Mouse (Mus musculus) brown adipose tissue, adult 24 weeks (tissue): ENCODE results near the gene Defb29. TPM values are rescaled to one million over a fixed set of nuclear protein-coding genes. Genes with fewer than 3 reads are reported as not detected.

Experiments
- H3K27ac ChIP-seq: fragments of 200-500 bp; replicated peaks from 2 replicates; pipeline ENCODE4 v1.5.1; 2012; ENCODE audit warnings: low read depth, mild to moderate bottlenecking, low read length
- H3K4me1 ChIP-seq: fragments of 200-500 bp; 2 replicates; pipeline ENCODE4 v1.6.1; 2012; ENCODE audit warnings: low read length, mixed read lengths; ENCODE audit not compliant: control insufficient read depth, insufficient read depth, insufficient read length
- H3K4me3 ChIP-seq: fragments of 200-500 bp; 2 replicates; pipeline ENCODE4 v1.5.1; 2012; ENCODE audit warnings: low read depth, mild to moderate bottlenecking, low read length, moderate library complexity; ENCODE audit not compliant: insufficient read depth
- polyA plus RNA-seq: library from polyadenylated mRNA; stranded (reverse); fragments of >200 nt; gene quantifications from 2 replicates; pipeline ENCODE4 v1.2.4, GENCODE M21; 2012; ENCODE audit not compliant: missing spikeins, insufficient read depth, insufficient read length

Defb29 gene
- polyA plus RNA-seq, result not detected in 2 replicates

GRCm38 (mm10) chr2:152539944-152540710, at the start of gene Defb29:
Defb29 (minus strand) TSS chr2:152540098.
- no peak within 1 kb of the TSS for H3K4me3 ChIP-seq
- no peak within 1 kb of the TSS for H3K27ac ChIP-seq
- no peaks in the 10 kb centered on the region for H3K4me1 ChIP-seq

- no peaks in the 10 kb centered on the region for H3K4me1 ChIP-seq
- H3K4me3 ChIP-seq, result no peak overlapping the region
- H3K27ac ChIP-seq, result no peak overlapping the region
These were observed 49.1 kb upstream of the Defb29 start for GRCm38 (mm10) chr2:152589021-152589420.

- H3K4me3 ChIP-seq, result no peak overlapping the region
- no peak overlapping the region for H3K27ac ChIP-seq
- H3K4me1 ChIP-seq, result no peaks in the 10 kb centered on the region
These were observed 48.6 kb upstream of the Defb29 start for GRCm38 (mm10) chr2:152588450-152588849.

GRCm38 (mm10) chr2:152586926-152587560, 47.1 kb upstream of the Defb29 start:
- no peak overlapping the region for H3K27ac ChIP-seq
- H3K4me1 ChIP-seq, result no peaks in the 10 kb centered on the region
- no peak overlapping the region for H3K4me3 ChIP-seq

GRCm38 (mm10) chr2:152580612-152581011, 40.7 kb upstream of the Defb29 start:
- H3K4me1 ChIP-seq, result no peaks in the 10 kb centered on the region
- H3K27ac ChIP-seq, result no peak overlapping the region
- no peak overlapping the region for H3K4me3 ChIP-seq

- no peak within 1 kb of the TSS for H3K4me3 ChIP-seq
- no peaks in the 10 kb centered on the region for H3K4me1 ChIP-seq
- no peak within 1 kb of the TSS for H3K27ac ChIP-seq
These were observed 40.2 kb upstream of the Defb29 start, which contains the start of gene Defb19 for GRCm38 (mm10) chr2:152580107-152580506. Defb19 (minus strand) TSS chr2:152580312.

- H3K27ac ChIP-seq, result no peak overlapping the region
- H3K4me3 ChIP-seq, result no peak overlapping the region
- no peaks in the 10 kb centered on the region for H3K4me1 ChIP-seq
These were observed 33.6 kb upstream of the Defb29 start for GRCm38 (mm10) chr2:152573484-152573883.

- Histone ChIP-seq H3K4me1 (no peaks in the 10 kb centered on the region), H3K4me3 (no peak within 1 kb of the TSS)
These were observed 32.4 kb upstream of the Defb29 start, which contains the start of gene Defb21 for GRCm38 (mm10) chr2:152572114-152572794. Defb21 (plus strand) TSS chr2:152572744.

GRCm38 (mm10) chr2:152570313-152570712, 30.4 kb upstream of the Defb29 start:
- H3K4me1 ChIP-seq, result no peaks in the 10 kb centered on the region
- H3K4me3 ChIP-seq, result no peak overlapping the region
- no peak overlapping the region for H3K27ac ChIP-seq

More at GRCm38 (mm10) chr2:152572114-152572794, 32.4 kb upstream of the Defb29 start, which contains the start of gene Defb21:
- no peak within 1 kb of the TSS for H3K27ac ChIP-seq

- Histone ChIP-seq H3K4me1 (no peaks in the 10 kb centered on the region), H3K27ac (no peak overlapping the region), H3K4me3 (no peak overlapping the region)
These were observed 30.0 kb upstream of the Defb29 start for GRCm38 (mm10) chr2:152569881-152570280.

- no peak within 1 kb of the TSS for H3K4me3 ChIP-seq
- no peaks in the 10 kb centered on the region for H3K4me1 ChIP-seq
- no peak within 1 kb of the TSS for H3K27ac ChIP-seq
These were observed 29.1 kb upstream of the Defb29 start, which contains the start of gene Gm17416 for GRCm38 (mm10) chr2:152569038-152569437. Gm17416 (plus strand) TSS chr2:152569338.

GRCm38 (mm10) chr2:152556655-152557054, 16.8 kb upstream of the Defb29 start:
- Histone ChIP-seq H3K4me1 (no peaks in the 10 kb centered on the region), H3K27ac (no peak overlapping the region), H3K4me3 (no peak overlapping the region)

- Histone ChIP-seq H3K27ac (no peak overlapping the region), H3K4me3 (no peak overlapping the region), H3K4me1 (no peaks in the 10 kb centered on the region)
These were observed 14.0 kb upstream of the Defb29 start for GRCm38 (mm10) chr2:152553774-152554423.

- Histone ChIP-seq H3K4me1 (no peaks in the 10 kb centered on the region), H3K27ac (no peak overlapping the region), H3K4me3 (no peak overlapping the region)
These were observed 8.2 kb upstream of the Defb29 start for GRCm38 (mm10) chr2:152548124-152548523.

GRCm38 (mm10) chr2:152544691-152545090, 4.8 kb upstream of the Defb29 start:
- Histone ChIP-seq H3K4me1 (no peaks in the 10 kb centered on the region), H3K27ac (no peak overlapping the region), H3K4me3 (no peak overlapping the region)
